Mouse (Mus musculus) hindbrain, embryonic 16.5 days (tissue): ENCODE measurements at regions not wholly inside any gene's neighbourhood (a gene's known extent, or its start where the extent isn't known, plus 50 kb on each side); places are given as distances from the start of the nearest gene placed in this dataset.

Experiments
- ATAC-seq: fragments of 200-750 bp; cut with Nextera tagmentation; 2 replicates; pipeline ENCODE4 v1.8.0; 2017; ENCODE audit warnings: moderate TSS enrichment, moderate library complexity
- H3K27ac ChIP-seq: fragments of 300-500 bp; sonication (generic); 2 replicates; pipeline ENCODE4 v1.5.1; 2014; ENCODE audit warnings: low read depth, mild to moderate bottlenecking, control low read depth, low read length, moderate library complexity
- H3K27me3 ChIP-seq: fragments of 300-500 bp; sonication (generic); replicated peaks from 2 replicates; pipeline ENCODE4 v1.6.1; 2014; ENCODE audit warnings: low read length; ENCODE audit not compliant: control insufficient read depth, insufficient read depth
- H3K36me3 ChIP-seq: fragments of 300-500 bp; sonication (generic); 2 replicates; pipeline ENCODE4 v1.6.1; 2014; ENCODE audit warnings: mild to moderate bottlenecking, low read length, moderate library complexity, mixed read lengths; ENCODE audit not compliant: control insufficient read depth, insufficient read depth
- H3K4me1 ChIP-seq: fragments of 300-500 bp; sonication (generic); 2 replicates; pipeline ENCODE4 v1.6.1; 2014; ENCODE audit warnings: low read depth, low read length; ENCODE audit not compliant: control insufficient read depth, insufficient read depth
- H3K4me2 ChIP-seq: fragments of 300-500 bp; sonication (generic); 2 replicates; pipeline ENCODE4 v1.6.1; 2014; ENCODE audit warnings: mild to moderate bottlenecking, low read length, control low read depth, moderate library complexity
- H3K4me3 ChIP-seq: fragments of 300-500 bp; sonication (generic); 2 replicates; pipeline ENCODE4 v1.5.1; 2014; ENCODE audit warnings: mild to moderate bottlenecking, low read length, control low read depth, moderate library complexity
- H3K9ac ChIP-seq: fragments of 300-500 bp; sonication (generic); 2 replicates; pipeline ENCODE4 v1.6.1; 2014; ENCODE audit warnings: low read depth, mild to moderate bottlenecking, control low read depth, low read length, moderate library complexity
- H3K9me3 ChIP-seq: fragments of 300-500 bp; sonication (generic); 2 replicates; pipeline ENCODE4 v1.6.1; 2014; ENCODE audit warnings: mild to moderate bottlenecking, low read length, moderate library complexity; ENCODE audit not compliant: control insufficient read depth
- WGBS: fragments of 180-500 bp; shearing (Covaris S2); extraction: QIAGEN DNeasy Blood & Tissue Kit; methylation state at CpG from one replicate; pipeline ENCODE4 v1.1.7; 2014; 5-methylcytosine and 5-hydroxymethylcytosine counted together

GRCm38 (mm10) chr7:83079842-83080241, 212.7 kb downstream of the Mex3b start:
- no peaks in the 10 kb centered on the region for H3K27me3 ChIP-seq
- WGBS, result 65% methylated on average over 1 of the region's 1 CpGs
- H3K27ac ChIP-seq, result no peak overlapping the region
- H3K4me3 ChIP-seq, result no peak overlapping the region
- no peaks in the 10 kb centered on the region for H3K36me3 ChIP-seq
- no peak overlapping the region for H3K4me2 ChIP-seq
- peaks cover 12% of the 10 kb centered on the region for H3K4me1 ChIP-seq
- H3K9ac ChIP-seq, result no peak overlapping the region
- H3K9me3 ChIP-seq, result no peaks in the 10 kb centered on the region
- ATAC-seq, result no peak

DNA sequence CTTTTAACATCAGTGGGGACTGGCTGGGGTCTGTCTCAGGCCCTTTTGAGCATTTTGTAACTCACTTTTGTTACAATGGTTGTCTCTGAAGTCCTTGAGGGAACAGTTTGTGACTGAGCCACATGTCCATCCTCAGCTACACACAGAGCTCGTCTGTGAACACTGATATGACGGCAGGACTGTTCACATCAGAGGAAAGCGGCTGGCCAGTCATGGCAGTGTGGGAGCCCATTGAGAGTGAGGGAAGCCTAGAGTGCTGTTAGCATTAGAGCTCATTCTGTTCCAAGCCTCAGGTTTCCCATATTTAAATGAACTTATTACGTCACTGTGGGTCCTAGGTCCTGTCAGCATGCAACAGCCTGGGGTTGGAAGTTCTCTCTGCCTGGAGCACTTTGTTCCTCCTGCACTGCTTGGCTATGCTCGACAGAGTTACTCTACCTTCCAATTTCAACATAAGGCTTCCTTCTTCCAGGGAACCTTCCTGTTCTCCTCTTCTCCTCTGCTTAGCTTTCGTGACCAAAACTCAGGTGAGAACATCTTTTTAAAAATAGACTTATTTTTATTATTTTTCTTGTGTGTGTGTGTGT, 217.5 kb downstream of the Mex3b start:
- Histone ChIP-seq H3K27ac (no peak overlapping the region), H3K4me2 (no peak overlapping the region), H3K4me3 (no peak overlapping the region), H3K4me1 (no peaks in the 10 kb centered on the region), H3K27me3 (no peaks in the 10 kb centered on the region), H3K9me3 (no peaks in the 10 kb centered on the region), H3K9ac (no peak overlapping the region), H3K36me3 (no peaks in the 10 kb centered on the region)
- WGBS, result 84% methylated on average over 6 of the region's 6 CpGs
- ATAC-seq, result no peak

- no peaks in the 10 kb centered on the region for H3K4me1 ChIP-seq
- H3K9ac ChIP-seq, result no peak overlapping the region
- WGBS, result 19% methylated on average over 4 of the region's 4 CpGs
- 0 out of 2 replicates have a peak, but pooled peaks have one; percentile 60 for ATAC-seq
- H3K36me3 ChIP-seq, result no peaks in the 10 kb centered on the region
- H3K27me3 ChIP-seq, result no peaks in the 10 kb centered on the region
- no peak overlapping the region for H3K4me2 ChIP-seq
- H3K9me3 ChIP-seq, result no peaks in the 10 kb centered on the region
- no peak overlapping the region for H3K27ac ChIP-seq
- no peak overlapping the region for H3K4me3 ChIP-seq
These were observed 218.5 kb downstream of the Mex3b start for GRCm38 (mm10) chr7:83085547-83086158.

DNA sequence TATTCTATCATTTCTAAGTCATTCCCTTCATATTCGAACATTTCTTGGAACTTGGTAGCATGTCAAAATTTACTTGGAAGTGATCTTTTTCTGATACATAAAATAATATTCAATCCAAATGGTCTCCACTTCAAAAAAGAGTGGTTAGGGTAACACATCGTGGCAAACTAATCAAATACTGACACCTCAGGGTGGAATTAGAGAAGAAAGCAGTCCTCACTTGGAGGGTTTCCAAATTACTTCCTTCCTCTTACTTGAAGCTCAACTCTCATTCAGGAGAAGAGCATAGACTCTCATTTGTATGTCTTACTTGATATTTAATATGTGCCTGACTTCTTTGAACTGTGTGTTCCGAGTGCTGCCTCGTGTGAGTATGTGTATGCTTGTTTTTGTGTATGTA, 220.3 kb downstream of the Mex3b start:
- Histone ChIP-seq H3K27me3 (no peaks in the 10 kb centered on the region), H3K4me1 (no peaks in the 10 kb centered on the region), H3K4me2 (no peak overlapping the region), H3K36me3 (no peaks in the 10 kb centered on the region), H3K9me3 (no peaks in the 10 kb centered on the region), H3K27ac (no peak overlapping the region), H3K9ac (no peak overlapping the region), H3K4me3 (no peak overlapping the region)
- ATAC-seq, result no peak
- 81% methylated on average over 4 of the region's 4 CpGs for WGBS

DNA sequence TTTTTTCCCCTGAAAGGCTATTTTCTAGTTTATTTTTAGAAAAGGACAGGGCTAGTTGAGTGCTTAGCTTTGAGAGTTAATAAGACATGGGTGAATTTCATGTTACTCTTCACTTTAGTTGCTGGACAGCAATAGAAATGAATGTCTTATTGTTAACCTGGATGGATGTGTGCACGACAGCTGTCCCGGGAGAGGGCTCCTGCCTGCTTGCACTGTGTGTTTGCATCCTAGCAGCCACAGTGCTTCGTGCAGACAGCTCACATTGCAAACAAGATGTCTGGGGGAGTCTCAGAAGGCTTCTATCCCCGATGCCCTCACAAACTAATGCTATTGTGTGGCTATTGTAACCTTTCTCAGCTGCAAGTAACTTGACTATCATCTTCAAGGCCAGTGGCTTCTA, 221.0 kb downstream of the Mex3b start:
- H3K27me3 ChIP-seq, result no peaks in the 10 kb centered on the region
- no peak overlapping the region for H3K27ac ChIP-seq
- no peak overlapping the region; the same call in 1 of the 2 replicates for H3K9ac ChIP-seq
- no peaks in the 10 kb centered on the region for H3K4me1 ChIP-seq
- H3K4me3 ChIP-seq, result no peak overlapping the region
- WGBS, result 22% methylated on average over 4 of the region's 4 CpGs
- no peak overlapping the region for H3K4me2 ChIP-seq
- no peaks in the 10 kb centered on the region for H3K36me3 ChIP-seq
- no peaks in the 10 kb centered on the region for H3K9me3 ChIP-seq
- no peak for ATAC-seq

DNA sequence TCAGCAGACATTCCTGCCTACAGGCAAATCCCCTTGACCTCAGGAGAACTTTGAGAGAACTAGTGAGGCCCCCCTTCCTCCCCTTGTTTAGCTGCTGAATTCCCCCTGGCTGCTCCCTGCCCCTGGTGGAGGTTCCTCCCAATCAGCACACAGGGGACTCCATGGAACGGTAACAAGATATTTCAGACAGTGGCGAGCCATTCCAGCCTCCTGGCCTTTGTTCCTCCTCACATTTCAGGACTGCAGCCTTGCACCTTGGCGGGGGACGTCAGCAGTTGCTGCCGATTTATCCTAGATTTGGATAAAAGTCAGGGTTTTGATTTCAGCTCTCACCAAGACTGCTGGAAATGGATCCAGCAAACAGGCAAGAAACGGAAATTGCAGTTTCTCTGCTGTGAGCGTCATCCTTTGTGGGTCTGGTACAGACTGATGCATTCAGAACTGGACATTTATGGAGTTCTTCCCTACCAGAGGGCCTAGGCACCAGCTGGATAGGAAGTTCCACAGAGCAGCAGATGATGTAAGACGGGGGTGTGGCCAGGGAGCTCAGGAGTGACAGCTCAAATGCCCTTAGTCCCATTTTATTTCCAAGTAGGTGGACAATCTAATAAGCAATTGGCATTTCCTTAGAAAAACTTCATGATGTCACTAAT, 222.3 kb downstream of the Mex3b start:
- H3K36me3 ChIP-seq, result no peaks in the 10 kb centered on the region
- H3K4me3 ChIP-seq, result no peak overlapping the region
- WGBS, result 41% methylated on average over 8 of the region's 8 CpGs
- no peaks in the 10 kb centered on the region for H3K4me1 ChIP-seq
- no peak overlapping the region for H3K4me2 ChIP-seq
- no peaks in the 10 kb centered on the region for H3K27me3 ChIP-seq
- H3K27ac ChIP-seq, result no peak overlapping the region
- H3K9me3 ChIP-seq, result no peaks in the 10 kb centered on the region
- no peak for ATAC-seq
- no peak overlapping the region for H3K9ac ChIP-seq

GRCm38 (mm10) chr7:83093923-83094355, 226.8 kb downstream of the Mex3b start:
- 41% methylated on average over 8 of the region's 8 CpGs for whole genome bisulfite sequencing
- ATAC-seq, result 0 out of 2 replicates have a peak, but pooled peaks have one; percentile 37

GRCm38 (mm10) chr7:83094899-83095298, 227.8 kb downstream of the Mex3b start:
- 54% methylated on average over 3 of the region's 3 CpGs for WGBS
- no peaks in the 10 kb centered on the region for H3K4me1 ChIP-seq
- no peak overlapping the region for H3K27ac ChIP-seq
- H3K4me2 ChIP-seq, result no peak overlapping the region
- H3K4me3 ChIP-seq, result no peak overlapping the region
- H3K27me3 ChIP-seq, result no peaks in the 10 kb centered on the region
- no peaks in the 10 kb centered on the region for H3K9me3 ChIP-seq
- ATAC-seq, result no peak
- no peak overlapping the region for H3K9ac ChIP-seq
- no peaks in the 10 kb centered on the region for H3K36me3 ChIP-seq

More at GRCm38 (mm10) chr7:83093923-83094355, 226.8 kb downstream of the Mex3b start:
- Histone ChIP-seq H3K4me3 (no peak overlapping the region), H3K4me2 (no peak overlapping the region), H3K4me1 (no peaks in the 10 kb centered on the region), H3K9ac (no peak overlapping the region), H3K27ac (no peak overlapping the region), H3K36me3 (no peaks in the 10 kb centered on the region), H3K9me3 (no peaks in the 10 kb centered on the region), H3K27me3 (no peaks in the 10 kb centered on the region)

DNA sequence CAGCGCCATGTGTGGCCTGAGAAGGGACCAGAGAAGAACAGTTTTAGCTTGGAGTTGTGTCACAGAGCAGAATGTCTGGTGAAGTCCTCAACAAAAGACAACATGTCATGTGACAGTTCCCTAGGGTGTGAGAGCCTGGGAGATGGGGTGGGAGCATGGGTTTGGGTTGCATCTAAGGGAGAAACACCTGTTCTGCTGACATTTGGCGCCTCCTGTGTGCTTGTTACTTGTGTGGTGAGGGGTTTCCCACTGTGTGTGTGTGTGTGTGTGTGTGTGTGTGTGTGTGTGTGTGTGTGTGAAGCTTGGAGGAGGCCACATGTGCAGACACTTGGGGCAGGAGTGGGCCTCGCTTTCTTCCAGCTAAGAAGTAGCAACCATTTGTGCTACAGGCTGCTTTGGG, 228.5 kb downstream of the Mex3b start:
- no peak overlapping the region for H3K9ac ChIP-seq
- H3K27me3 ChIP-seq, result no peaks in the 10 kb centered on the region
- no peaks in the 10 kb centered on the region for H3K9me3 ChIP-seq
- no peak overlapping the region for H3K4me2 ChIP-seq
- ATAC-seq, result no peak
- H3K4me3 ChIP-seq, result no peak overlapping the region
- H3K4me1 ChIP-seq, result no peaks in the 10 kb centered on the region
- no peak overlapping the region for H3K27ac ChIP-seq
- 89% methylated on average over 3 of the region's 3 CpGs for WGBS
- no peaks in the 10 kb centered on the region for H3K36me3 ChIP-seq
